Mouse (Mus musculus) lung, postnatal 0 days (tissue): ENCODE data around the gene Tle1. TPM values are rescaled to one million over a fixed set of nuclear protein-coding genes. Genes with fewer than 3 reads are reported as not detected.

ENCODE experiments used
- ATAC-seq: fragments of 200-750 bp; cut with Nextera tagmentation; 2 replicates; pipeline ENCODE4 v1.8.0; 2017; ENCODE audit warnings: moderate library complexity
- DNase-seq: peaks from one replicate; pipeline ENCODE4 v3.0.0-alpha.2; 2016; ENCODE audit warnings: low spot score
- H3K27ac ChIP-seq: fragments of 300-500 bp; sonication (generic); 2 replicates; pipeline ENCODE4 v1.5.1; 2014; ENCODE audit warnings: antibody characterized with exemption, mild to moderate bottlenecking, low read length, mixed read lengths
- H3K27me3 ChIP-seq: fragments of 300-500 bp; sonication (generic); replicated peaks from 2 replicates; pipeline ENCODE4 v1.6.1; 2014; ENCODE audit warnings: low read length, mixed read lengths; ENCODE audit not compliant: insufficient read depth
- H3K36me3 ChIP-seq: fragments of 300-500 bp; sonication (generic); 2 replicates; pipeline ENCODE4 v1.6.1; 2014; ENCODE audit warnings: low read length, mixed read lengths; ENCODE audit not compliant: insufficient read depth
- H3K4me1 ChIP-seq: fragments of 300-500 bp; sonication (generic); 2 replicates; pipeline ENCODE4 v1.6.1; 2014; ENCODE audit warnings: antibody characterized with exemption, low read depth, low read length, mixed read lengths; ENCODE audit not compliant: insufficient read depth
- H3K4me2 ChIP-seq: fragments of 300-500 bp; sonication (generic); replicated peaks from 2 replicates; pipeline ENCODE4 v1.6.1; 2014; ENCODE audit warnings: low read depth, mild to moderate bottlenecking, low read length, moderate library complexity, mixed read lengths
- H3K4me3 ChIP-seq: fragments of 300-500 bp; sonication (generic); 2 replicates; pipeline ENCODE4 v1.5.1; 2014; ENCODE audit warnings: low read depth, low read length
- H3K9ac ChIP-seq: fragments of 300-500 bp; sonication (generic); replicated peaks from 2 replicates; pipeline ENCODE4 v1.6.1; 2014; ENCODE audit warnings: low read depth, mild to moderate bottlenecking
- H3K9me3 ChIP-seq: fragments of 300-500 bp; sonication (generic); 2 replicates; pipeline ENCODE4 v1.6.1; 2016; ENCODE audit warnings: low read length, mixed read lengths
- CTCF ChIP-seq: IDR thresholded peaks from 2 replicates; pipeline ENCODE4 v1.5.1; 2016; ENCODE audit warnings: antibody characterized with exemption, mild to moderate bottlenecking
- EP300 ChIP-seq: IDR thresholded peaks from 2 replicates; pipeline ENCODE4 v1.6.1; 2016; ENCODE audit warnings: antibody characterized with exemption, mild to moderate bottlenecking, control low read depth
- WGBS: fragments of 180-500 bp; shearing (Covaris S2); extraction: QIAGEN DNeasy Blood & Tissue Kit; methylation state at CpG from one replicate; pipeline ENCODE4 v1.1.7; 2014; 5-methylcytosine and 5-hydroxymethylcytosine counted together
- polyA plus RNA-seq: library from polyadenylated mRNA; unstranded; fragments of >200 nt; fragmentation: Nextera tagmentation; extraction: Ambion mirVana; gene quantifications from 2 replicates; pipeline ENCODE4 v1.2.1, GENCODE M21; 2015

The Tle1 gene
- polyA plus RNA-seq, 1 experiment from 2014 or later: 18.2 TPM

- no peak for TF ChIP-seq CTCF
- TF ChIP-seq EP300: no peak
- peaks cover 21% of the 10 kb centered on the region for H3K4me1 ChIP-seq
- no peak overlapping the region for H3K27ac ChIP-seq
- WGBS: 81% methylated on average over 1 of the region's 1 CpGs
- no peak overlapping the region for H3K4me2 ChIP-seq
- H3K4me3 ChIP-seq: no peak overlapping the region
- H3K9me3 ChIP-seq: no peaks in the 10 kb centered on the region
- DNase-seq (no peak), ATAC-seq (no peak)
- no peaks in the 10 kb centered on the region for H3K27me3 ChIP-seq
- H3K9ac ChIP-seq: no peak overlapping the region
- H3K36me3 ChIP-seq: 0 out of 2 replicates have a peak, but pooled peaks cover 4% of the 10 kb centered on the region
Observed at GRCm38 (mm10) chr4:72193276-72193675, 7.4 kb downstream of the Tle1 start.

GRCm38 (mm10) chr4:72184476-72184875 is 16.2 kb downstream of the Tle1 start:
- H3K9ac ChIP-seq: no peak overlapping the region
- no peak overlapping the region for H3K27ac ChIP-seq
- TF ChIP-seq CTCF: no peak
- TF ChIP-seq EP300: no peak
- no peaks in the 10 kb centered on the region for H3K4me1 ChIP-seq
- DNase-seq: no peak
- ATAC-seq: no peak
- no peaks in the 10 kb centered on the region for H3K9me3 ChIP-seq
- no peaks in the 10 kb centered on the region for H3K27me3 ChIP-seq
- 86% methylated on average over 5 of the region's 5 CpGs for WGBS
- H3K36me3 ChIP-seq: no peaks in the 10 kb centered on the region
- H3K4me2 ChIP-seq: no peak overlapping the region
- no peak overlapping the region for H3K4me3 ChIP-seq

DNA sequence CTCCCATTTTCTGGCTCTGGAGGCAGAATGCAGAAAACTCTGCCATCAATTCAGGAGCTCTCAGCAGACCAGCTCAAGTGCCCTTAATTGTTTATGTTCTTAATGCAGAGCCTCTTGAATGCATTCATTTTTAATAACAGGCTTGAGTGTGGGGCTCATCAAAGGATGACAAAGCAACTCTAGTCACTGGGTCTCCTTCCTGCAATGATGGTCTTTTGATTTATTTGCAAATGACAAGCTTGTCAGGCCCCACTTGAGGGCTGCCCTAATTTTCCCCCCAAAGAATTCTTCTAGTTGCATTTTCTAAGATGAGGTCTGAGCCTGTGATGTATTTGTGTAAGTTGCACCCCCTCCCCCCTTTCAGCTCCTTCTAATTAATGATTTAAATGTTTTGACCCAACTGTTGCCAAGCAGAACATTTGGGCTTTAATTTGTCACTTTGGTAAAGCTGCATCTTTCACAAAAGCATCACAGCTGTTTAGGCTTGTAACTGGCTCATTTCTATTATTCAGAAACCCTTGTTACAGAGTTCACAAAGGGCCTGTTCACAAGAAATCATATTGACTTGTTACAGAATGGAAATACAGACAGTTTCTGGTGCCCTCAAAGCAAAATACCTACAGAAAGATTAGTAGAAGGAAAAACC is 18.3 kb downstream of the Tle1 start:
- Histone ChIP-seq H3K4me2 (no peak overlapping the region), H3K4me3 (no peak overlapping the region), H3K9me3 (no peaks in the 10 kb centered on the region), H3K4me1 (no peaks in the 10 kb centered on the region), H3K27me3 (no peaks in the 10 kb centered on the region), H3K27ac (no peak overlapping the region), H3K9ac (no peak overlapping the region), H3K36me3 (no peaks in the 10 kb centered on the region)
- ATAC-seq (no peak), DNase-seq (no peak)
- TF ChIP-seq CTCF: no peak
- no peak for TF ChIP-seq EP300

DNA sequence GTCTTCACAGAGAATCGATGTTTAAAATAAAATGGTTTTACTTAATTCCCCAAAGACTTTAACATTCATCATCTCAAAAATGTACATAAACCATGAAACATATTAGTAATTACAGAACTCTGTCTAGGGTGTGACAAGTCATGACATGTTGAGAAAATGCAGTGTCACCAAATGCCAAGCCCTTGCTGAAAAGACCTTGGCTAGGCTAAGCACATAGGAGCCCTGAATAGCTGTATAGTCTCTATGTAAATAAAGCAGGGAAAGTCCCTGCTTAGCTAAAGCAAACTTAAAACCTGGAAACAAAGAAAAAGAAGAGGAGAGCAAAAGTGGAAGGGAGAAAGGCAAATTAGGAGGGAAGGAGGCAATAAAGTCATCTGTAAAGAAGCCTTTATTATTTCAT is 24.8 kb downstream of the Tle1 start:
- ATAC-seq: no peak
- DNase-seq: no peak
- H3K4me1 ChIP-seq: 0 out of 2 replicates have a peak, but pooled peaks cover 2% of the 10 kb centered on the region
- no peak overlapping the region for H3K9ac ChIP-seq
- no peaks in the 10 kb centered on the region for H3K36me3 ChIP-seq
- TF ChIP-seq EP300 (no peak), CTCF (no peak)
- H3K9me3 ChIP-seq: no peaks in the 10 kb centered on the region
- H3K27ac ChIP-seq: no peak overlapping the region
- no peak overlapping the region for H3K4me3 ChIP-seq
- H3K4me2 ChIP-seq: no peak overlapping the region
- WGBS: 79% methylated on average over 1 of the region's 1 CpGs
- no peaks in the 10 kb centered on the region for H3K27me3 ChIP-seq

DNA sequence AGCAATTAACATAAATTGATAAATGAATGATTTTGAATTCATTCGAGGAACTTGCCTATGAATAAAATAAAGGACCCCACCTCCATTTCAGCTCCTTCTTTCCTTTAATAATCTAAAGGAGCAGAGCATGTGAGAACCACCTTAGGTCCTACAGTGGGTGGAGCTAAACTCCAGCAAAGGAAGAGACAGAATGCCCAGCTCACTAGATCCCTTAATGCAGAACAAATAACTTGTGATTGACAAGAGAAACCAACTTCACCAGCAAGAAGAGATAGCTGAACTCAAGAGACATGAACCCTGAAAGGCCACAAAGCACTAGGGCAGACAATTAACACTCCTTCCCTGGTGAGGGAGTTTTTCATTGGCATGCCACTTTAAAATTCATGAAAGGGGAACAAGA is 32.5 kb downstream of the Tle1 start:
- Histone ChIP-seq H3K4me1 (no peaks in the 10 kb centered on the region), H3K9me3 (no peaks in the 10 kb centered on the region), H3K36me3 (no peaks in the 10 kb centered on the region), H3K4me2 (no peak overlapping the region), H3K27me3 (no peaks in the 10 kb centered on the region), H3K4me3 (no peak overlapping the region), H3K27ac (no peak overlapping the region), H3K9ac (no peak overlapping the region)
- ATAC-seq (no peak), DNase-seq (no peak)
- TF ChIP-seq CTCF (no peak), EP300 (no peak)
- 32% methylated on average over 1 of the region's 1 CpGs for WGBS

- DNase-seq (no peak), ATAC-seq (no peak)
- no peak overlapping the region for H3K27ac ChIP-seq
- H3K4me3 ChIP-seq: no peak overlapping the region
- H3K9ac ChIP-seq: no peak overlapping the region
- H3K4me1 ChIP-seq: no peaks in the 10 kb centered on the region
- no peaks in the 10 kb centered on the region for H3K9me3 ChIP-seq
- H3K36me3 ChIP-seq: no peaks in the 10 kb centered on the region
- no peaks in the 10 kb centered on the region for H3K27me3 ChIP-seq
- WGBS: 49% methylated on average over 2 of the region's 2 CpGs
- no peak overlapping the region for H3K4me2 ChIP-seq
- TF ChIP-seq CTCF (no peak), EP300 (no peak)
Observed at GRCm38 (mm10) chr4:72167761-72168229, 32.9 kb downstream of the Tle1 start.
